Mouse (Mus musculus): ENCODE measurements around the gene Epc2. TPM values are rescaled to one million over a fixed set of nuclear protein-coding genes. Genes with fewer than 3 reads are reported as not detected.

Epc2 gene
- total RNA-seq (2014; fragmentation: Nextera tagmentation) (15.9 and 22.3 TPM in 2 replicates), total RNA-seq (2017) (39.8 and 39.9 TPM in 2 replicates)

DNA sequence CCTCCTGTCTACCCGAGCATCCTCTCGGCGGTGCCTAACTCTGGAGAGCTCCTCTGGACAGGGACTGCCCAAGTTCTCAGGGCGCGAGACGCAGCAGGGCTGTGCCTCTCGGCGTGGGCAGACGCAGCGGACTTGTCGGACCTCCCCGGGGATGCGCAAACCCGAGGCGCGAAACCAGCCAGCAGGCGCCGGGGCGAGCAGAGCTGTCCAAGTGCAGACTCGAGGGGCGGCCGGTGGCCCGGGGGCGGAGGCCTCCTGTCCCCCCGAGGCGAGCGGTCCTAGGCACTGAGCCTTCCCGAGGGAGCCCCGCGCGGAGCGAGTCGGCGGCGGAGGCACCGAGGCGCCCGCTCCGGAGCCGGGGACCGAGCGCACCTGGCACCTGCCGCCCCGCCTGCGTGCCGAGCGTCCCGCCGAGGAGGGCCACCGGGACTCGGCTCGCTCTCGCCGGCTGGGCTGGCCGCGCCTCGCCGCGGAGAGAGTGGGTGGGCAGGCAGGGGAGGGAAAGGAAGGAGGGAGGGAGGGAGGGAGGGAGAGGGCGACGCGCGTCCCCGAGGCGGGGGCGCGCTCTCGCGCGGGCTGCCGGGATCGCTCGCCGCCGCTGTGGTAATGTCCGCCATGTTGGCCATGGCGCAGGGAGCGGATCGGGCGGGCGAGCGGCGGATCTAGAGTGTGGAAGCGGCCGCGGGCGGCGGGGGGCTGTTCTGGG lies at the start of gene Epc2:
Gene Epc2 (plus strand): TSS at position 556 of the 706 bp plus-strand sequence.
- ATAC-seq (replicated peaks; ENCODE audit: low FRiP score, low TSS enrichment, poor library complexity, severe bottlenecking), result peak; percentile 35; the same call in 1 of the 2 replicates

DNA sequence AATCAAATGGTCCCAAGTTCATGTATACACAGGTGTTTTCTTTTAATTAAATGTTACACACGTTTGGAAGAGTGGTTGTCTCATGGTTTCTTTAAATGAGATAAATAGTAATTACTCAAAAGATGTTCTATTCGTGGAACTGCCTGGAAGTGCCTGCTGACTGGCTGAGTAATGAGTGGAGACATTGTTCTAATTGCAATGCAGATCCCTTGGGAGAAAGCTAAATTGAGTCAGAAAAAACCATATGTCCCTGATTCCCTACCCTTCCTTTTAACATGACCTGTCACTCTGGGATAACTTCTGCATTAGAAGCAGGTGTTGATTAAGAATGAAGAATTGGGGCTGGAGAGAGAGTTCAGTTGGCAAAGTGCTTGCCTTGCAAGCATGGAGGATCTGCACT lies 45.3 kb upstream of the Epc2 start:
- ATAC-seq (replicated peaks; ENCODE audit: low FRiP score, low TSS enrichment, poor library complexity, severe bottlenecking), result no peak

DNA sequence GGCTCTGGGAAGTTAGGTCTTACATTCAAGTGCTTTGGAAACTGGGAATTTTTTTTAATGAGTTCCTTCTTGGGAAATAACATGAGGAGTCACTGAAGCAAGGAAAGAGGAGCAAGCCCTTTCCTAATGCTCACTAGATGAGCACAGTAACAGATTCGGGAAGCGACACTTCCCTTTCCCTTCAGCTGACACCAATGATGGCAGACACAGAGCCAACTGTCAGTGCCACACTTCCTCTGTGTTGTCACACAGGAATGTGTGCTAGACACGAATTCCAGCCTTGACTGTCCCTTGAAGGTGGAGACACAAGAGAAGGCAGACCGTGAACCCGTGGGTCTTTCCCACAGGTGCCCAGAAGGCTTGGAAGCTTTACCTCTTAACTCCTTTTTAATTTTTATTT lies 39.6 kb upstream of the Epc2 start:
- ATAC-seq (replicated peaks; ENCODE audit: low FRiP score, low TSS enrichment, poor library complexity, severe bottlenecking), result no peak

DNA sequence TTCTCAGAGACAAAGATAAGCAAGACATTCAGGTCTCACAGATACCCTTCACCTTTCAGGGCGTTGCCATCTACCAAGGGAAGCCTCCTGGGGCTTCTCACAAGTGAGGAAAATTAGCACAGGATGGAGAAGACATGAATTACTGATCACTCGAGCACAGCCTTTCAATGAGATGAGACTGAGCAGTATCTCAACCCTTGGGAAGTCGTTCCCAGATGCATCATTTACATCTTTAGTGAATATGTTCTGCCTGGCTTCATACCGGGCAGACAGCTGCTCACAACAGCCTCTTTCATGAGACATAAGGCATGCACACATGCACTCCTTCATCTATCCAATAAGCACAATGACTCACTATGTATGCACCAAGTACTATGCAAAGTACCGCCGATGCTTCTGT lies 38.7 kb upstream of the Epc2 start:
- no peak for ATAC-seq (replicated peaks; ENCODE audit: low FRiP score, low TSS enrichment, poor library complexity, severe bottlenecking)

GRCm38 (mm10) chr2:49415868-49416267 lies 35.4 kb upstream of the Epc2 start:
- peak; percentile 51 for ATAC-seq (replicated peaks; ENCODE audit: low FRiP score, low TSS enrichment, poor library complexity, severe bottlenecking)

DNA sequence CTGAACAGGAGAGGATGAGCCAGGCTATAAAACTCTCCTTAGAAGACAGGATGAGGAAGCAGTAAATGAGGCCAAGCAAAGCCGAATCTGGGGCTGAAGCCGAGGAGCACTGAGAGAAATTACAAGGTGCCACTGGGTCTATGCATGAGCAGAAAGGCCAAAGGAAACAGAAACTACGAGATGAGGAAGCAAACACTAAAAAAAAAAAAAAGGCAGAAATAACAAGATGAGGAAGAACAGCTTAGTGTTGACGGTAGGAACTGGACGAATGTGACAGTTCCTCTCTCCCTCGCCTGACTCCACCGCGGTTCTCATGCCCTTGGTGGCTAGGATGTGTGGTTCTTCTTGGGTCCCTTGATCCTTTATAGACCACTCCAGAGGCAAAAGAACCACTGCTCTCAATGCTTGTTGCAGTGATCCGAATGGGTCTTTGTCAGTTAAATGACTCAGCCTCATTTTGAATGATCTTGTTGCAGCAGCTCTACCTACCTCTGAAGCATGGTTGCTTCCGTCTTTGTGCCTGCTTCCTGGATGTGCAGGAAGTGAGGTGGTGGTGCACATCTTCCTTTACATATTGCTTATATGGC lies 34.2 kb upstream of the Epc2 start:
- peak; percentile 48; the same call in 1 of the 2 replicates for ATAC-seq (replicated peaks; ENCODE audit: low FRiP score, low TSS enrichment, poor library complexity, severe bottlenecking)

DNA sequence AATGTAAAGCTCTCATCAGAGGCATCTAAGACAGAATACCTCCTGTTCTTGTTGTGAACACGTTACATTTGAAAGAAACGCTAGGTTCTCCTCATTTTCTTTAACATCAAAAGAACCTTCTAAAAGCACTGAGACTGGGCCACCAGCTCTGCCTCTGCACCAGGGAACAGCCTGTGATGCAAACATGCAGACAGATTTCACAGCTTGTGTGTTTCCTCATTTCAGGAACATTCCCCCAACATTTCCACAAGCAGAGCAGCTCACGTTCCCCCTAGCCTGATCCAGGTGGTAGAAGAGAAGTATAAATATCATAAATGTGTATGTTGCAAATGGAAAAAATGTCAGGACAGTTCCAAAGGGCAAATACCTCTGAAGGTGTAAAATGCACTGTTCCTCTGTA lies 30.9 kb upstream of the Epc2 start:
- ATAC-seq (replicated peaks; ENCODE audit: low FRiP score, low TSS enrichment, poor library complexity, severe bottlenecking), result no peak

DNA sequence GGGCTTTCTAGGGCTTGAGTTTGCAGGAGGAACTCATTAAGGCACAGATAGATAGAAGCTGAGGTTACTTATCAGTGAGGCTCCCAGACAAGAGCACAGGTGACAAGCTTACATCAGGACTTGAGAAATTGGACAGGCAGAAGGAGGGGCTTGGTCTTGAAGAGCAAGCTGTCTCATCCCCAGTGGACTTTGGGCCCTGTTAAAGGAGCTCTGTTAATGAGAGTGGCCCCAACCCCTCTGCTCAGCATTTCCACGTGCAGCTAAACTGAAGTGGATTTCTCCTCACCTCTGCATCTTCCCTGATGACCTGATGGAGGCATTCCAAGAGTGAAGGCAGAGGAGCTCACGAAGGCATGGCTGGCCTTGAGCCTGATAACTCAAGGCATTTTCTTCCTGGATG lies 27.4 kb upstream of the Epc2 start:
- ATAC-seq (replicated peaks; ENCODE audit: low FRiP score, low TSS enrichment, poor library complexity, severe bottlenecking), result 0 out of 2 replicates have a peak, but pooled peaks have one; percentile 30

DNA sequence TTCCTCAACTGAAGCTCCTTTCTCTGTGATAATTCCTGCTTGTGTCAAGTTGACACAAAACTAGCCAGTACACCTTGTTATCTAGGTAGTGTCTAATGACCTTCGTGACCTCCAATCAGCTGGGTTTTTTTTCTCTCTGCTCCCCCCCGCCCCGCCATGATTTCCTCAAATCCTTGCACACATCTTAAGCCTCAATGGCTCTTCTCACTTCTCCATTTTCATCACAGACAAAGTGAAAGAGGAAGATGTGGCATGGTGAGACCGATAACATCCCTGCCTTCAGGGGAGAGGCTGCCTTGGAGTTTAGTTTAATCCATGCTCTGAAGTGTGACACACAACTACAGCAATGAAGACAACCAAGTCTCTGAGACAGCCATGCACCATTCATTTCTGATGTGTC lies 26.5 kb upstream of the Epc2 start:
- ATAC-seq (replicated peaks; ENCODE audit: low FRiP score, low TSS enrichment, poor library complexity, severe bottlenecking), result no peak

GRCm38 (mm10) chr2:49426175-49426574 lies 25.1 kb upstream of the Epc2 start:
- no peak for ATAC-seq (replicated peaks; ENCODE audit: low FRiP score, low TSS enrichment, poor library complexity, severe bottlenecking)

DNA sequence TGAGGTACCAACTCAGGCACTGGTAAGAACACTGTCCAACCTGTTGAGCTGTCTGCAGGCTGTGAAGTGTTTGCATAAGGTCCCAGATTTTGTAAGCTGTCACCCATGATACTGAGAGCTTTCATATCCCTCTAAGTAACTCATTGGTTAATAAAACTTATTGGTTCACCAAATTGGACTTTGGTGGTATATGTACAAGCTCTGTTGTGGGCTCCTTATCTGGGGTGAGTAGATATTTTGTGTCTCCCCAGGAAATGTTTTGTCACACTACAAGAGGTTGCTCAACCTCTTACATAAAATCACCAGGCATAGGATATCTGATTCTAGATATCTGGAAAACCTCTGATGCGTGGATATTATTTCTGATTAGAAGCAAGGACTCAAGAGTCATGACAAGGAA lies 20.3 kb upstream of the Epc2 start:
- ATAC-seq (replicated peaks; ENCODE audit: low FRiP score, low TSS enrichment, poor library complexity, severe bottlenecking), result no peak

DNA sequence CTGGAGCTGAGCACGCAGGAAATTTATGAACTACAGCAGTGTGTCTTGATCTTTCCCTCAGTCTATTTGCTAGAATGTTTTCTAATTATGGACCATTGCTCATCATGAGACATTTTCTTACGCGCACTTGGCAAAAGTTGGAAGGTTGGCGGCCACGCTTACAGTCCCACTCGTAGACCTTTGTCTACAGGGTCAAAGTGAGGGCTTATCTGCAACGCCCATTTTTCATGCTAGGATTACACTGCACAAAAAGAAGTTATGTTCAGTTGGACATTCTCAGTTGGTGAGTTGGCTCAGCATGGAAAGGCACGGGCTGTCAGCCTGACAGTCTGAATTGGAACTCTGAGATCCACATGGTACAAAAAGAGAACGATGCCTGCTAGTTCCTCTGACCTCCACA lies 18.1 kb upstream of the Epc2 start:
- no peak for ATAC-seq (replicated peaks; ENCODE audit: low FRiP score, low TSS enrichment, poor library complexity, severe bottlenecking)

- no peak for ATAC-seq (replicated peaks; ENCODE audit: low FRiP score, low TSS enrichment, poor library complexity, severe bottlenecking)
These were observed 5.0 kb upstream of the Epc2 start for GRCm38 (mm10) chr2:49446238-49446637.

GRCm38 (mm10) chr2:49447586-49448475 lies 3.5 kb upstream of the Epc2 start:
- ATAC-seq (replicated peaks; ENCODE audit: low FRiP score, low TSS enrichment, poor library complexity, severe bottlenecking), result no peak

DNA sequence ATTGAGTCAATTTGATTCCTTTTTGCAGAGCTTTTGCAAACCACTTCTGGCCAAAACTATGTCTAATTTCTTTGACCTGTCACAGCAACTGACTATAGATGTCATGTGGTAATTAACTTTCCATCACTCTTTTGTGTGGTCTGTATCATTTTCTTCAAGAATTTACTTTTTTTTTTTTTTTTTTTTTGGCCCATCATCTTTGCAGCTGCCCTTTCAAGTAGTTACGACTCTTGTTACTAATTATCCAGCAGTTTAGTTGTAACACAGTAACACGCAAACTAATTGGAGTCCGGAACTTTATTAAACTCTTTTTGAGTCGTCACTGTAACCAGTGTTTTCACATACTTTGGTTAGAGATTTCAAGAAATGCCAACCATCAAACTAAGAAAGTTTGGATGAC lies 819 bp upstream of the Epc2 start:
- no peak for ATAC-seq (replicated peaks; ENCODE audit: low FRiP score, low TSS enrichment, poor library complexity, severe bottlenecking)

DNA sequence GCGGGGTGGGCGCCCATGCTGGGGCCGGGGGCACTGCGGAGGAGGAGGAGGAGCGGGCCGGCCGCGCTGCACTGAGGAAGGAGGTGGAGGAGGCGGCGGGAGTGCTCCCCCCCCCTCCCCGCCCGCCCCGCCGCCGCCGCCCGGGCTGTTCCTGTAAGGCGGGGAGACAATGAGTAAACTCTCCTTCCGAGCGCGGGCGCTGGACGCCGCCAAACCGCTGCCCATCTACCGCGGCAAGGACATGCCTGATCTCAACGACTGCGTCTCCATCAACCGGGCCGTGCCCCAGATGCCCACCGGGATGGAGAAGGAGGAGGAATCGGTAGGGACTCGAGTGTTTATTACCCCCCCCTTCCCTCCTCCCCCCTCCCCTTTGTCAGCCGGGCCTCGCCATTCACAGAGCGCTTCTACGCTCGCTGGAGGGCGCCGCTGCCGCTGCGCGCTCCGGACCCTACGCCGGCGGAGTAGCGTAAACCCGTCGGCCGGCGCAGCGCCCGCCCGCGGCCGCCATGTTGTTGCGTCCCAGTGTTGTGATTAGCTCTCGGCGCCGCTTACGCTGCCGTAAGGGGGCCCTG lies 438 bp downstream of the Epc2 start:
- ATAC-seq (replicated peaks; ENCODE audit: low FRiP score, low TSS enrichment, poor library complexity, severe bottlenecking), result peak; percentile 70

DNA sequence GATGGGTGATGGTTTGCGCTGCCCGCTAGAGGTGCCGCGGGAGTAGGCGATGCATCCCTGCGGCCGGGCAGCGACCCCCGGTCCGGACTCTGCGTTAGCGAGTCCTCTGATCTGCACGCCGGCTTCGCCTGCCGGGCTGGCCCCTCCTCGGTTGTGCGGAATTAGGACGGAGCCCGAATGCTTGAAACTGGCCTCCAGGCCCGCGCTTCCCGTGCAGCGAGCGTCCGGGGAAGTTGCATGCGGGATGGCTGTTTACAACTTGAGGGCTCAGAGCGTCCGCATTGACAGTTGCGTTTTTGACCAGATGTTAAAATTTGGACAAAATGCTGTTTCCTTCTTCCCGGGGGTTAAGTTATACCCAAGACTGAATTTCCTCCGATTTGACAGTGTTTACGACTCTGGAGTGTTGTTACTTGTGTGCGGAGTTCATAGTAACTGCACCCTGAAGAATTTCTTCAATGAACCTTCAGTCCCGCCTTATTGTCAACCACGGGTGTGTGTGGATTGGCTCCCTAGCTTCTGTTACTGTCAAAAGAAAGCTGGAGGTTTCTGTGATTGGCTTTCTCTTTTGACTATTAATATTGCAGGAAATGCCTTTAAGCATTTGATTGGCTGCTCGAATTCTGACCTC lies 1.3 kb downstream of the Epc2 start:
- ATAC-seq (replicated peaks; ENCODE audit: low FRiP score, low TSS enrichment, poor library complexity, severe bottlenecking), result peak; percentile 93

- peak; percentile 65 for ATAC-seq (replicated peaks; ENCODE audit: low FRiP score, low TSS enrichment, poor library complexity, severe bottlenecking)
These were observed 6.5 kb downstream of the Epc2 start for GRCm38 (mm10) chr2:49457797-49458196.

DNA sequence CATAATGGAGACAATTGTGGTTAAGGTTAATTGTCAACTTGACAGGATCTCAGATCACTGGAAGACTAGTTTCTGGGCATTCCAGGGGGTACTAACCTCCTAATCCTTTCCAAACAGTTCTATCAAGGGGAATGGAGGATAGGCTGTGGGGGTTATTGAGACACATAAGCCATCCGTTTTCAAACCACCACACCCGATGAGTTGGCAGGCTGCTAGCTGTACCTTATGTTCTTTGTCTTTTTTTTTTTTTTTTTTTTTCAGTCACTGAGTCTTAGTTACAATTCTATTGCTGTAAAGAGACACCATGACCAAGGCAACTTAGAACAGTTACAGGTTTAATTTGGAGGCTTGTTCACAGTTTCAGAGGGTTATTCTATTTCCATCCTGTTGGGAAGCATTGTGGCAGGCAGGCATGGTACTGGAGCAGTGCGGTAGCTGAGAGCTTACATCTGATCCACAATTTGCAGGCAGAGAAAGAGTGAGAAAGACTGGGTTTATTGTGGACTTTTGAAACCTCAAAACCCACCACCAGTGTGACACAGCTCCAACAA lies 14.5 kb downstream of the Epc2 start:
- ATAC-seq (replicated peaks; ENCODE audit: low FRiP score, low TSS enrichment, poor library complexity, severe bottlenecking), result no peak
